Mouse (Mus musculus) B cell, adult 2 months (primary cell): ENCODE measurements around the gene Zc3h6.

Experiments used
- DNase-seq, 2 experiments: peaks; one replicate each; pipeline ENCODE4 v3.0.0; 2022

The Zc3h6 gene

GRCm38 (mm10) chr2:128966641-128967580, at the start of gene Zc3h6:
Gene Zc3h6 (plus strand): TSS chr2:128967402.
- DNase-seq, result peak; percentile 98

- DNase-seq, result no peak
Observed at GRCm38 (mm10) chr2:128924799-128925198, 42.4 kb upstream of the Zc3h6 start.

GRCm38 (mm10) chr2:128928446-128928845, 38.8 kb upstream of the Zc3h6 start:
- no peak for DNase-seq

- DNase-seq, result no peak
Observed at GRCm38 (mm10) chr2:128930704-128931103, 36.5 kb upstream of the Zc3h6 start.

DNA sequence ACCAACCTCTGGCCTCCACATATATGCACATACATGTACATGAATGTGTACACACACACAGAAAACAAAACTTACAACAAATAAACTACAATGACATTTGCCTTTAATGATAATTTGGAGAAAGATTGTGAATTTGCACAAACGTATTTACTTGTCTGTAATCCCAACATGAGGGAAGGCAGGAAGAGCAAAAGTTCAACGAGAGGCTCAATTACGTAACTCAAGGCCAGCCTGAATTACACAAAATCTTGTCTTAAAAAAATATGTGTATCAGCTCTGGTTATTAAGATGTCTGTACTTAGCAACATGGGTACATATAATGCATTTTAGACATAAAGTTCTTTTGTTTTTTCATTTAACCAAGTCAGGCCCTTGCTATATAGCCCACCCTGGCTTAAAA, 30.9 kb upstream of the Zc3h6 start:
- DNase-seq, result no peak

DNA sequence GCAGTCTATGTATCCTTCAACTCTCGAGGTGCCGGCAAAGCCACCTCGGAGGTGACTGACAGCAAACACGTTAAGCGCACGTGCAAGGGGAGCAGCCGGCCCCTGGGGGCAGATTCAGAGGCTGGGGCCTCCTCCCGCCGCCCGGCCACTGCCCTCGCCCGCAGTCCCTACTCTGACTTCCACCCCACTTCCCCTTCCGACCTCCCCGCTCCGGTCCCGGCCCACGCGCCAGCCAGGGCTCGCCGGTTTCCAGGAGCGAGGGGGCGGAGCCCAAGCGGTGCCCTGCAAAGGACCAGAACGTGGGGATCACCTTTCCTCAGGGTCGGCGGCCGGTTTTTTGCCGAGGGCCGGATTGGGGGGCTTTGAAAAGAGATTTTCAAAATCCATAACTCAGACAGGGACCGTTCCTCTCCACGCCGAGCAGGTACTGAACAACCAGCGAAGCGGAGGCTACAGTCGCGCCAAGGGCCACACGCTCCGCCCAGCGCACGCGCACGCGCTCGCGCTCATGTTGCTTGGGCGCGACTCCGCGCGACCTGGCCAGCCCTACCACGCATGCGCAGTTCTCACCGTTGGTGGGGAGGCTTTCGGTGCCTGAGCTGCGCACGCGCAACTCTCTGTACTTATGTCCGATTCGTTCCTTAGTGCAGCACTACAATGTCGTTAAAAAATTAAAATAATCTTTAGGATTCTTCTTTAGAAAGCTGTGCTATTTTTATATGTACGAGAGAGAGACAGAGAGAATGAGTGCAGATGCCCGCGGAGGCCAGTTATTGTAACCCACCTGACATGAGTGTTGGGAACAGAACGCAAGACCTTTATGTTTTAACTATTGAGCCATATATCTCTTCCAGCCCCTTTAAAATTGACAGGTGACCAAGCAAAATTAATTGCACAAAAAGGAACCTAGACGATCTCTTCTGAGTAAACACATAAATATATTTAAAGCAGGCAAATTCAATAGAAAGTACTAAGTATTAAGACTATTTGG, 23.4 kb upstream of the Zc3h6 start, which contains the start of gene Zc3h8:
Gene Zc3h8, minus strand, starts transcription at position 540 of the 991 bp plus-strand sequence.
- DNase-seq, result peak; percentile 96 to 97

DNA sequence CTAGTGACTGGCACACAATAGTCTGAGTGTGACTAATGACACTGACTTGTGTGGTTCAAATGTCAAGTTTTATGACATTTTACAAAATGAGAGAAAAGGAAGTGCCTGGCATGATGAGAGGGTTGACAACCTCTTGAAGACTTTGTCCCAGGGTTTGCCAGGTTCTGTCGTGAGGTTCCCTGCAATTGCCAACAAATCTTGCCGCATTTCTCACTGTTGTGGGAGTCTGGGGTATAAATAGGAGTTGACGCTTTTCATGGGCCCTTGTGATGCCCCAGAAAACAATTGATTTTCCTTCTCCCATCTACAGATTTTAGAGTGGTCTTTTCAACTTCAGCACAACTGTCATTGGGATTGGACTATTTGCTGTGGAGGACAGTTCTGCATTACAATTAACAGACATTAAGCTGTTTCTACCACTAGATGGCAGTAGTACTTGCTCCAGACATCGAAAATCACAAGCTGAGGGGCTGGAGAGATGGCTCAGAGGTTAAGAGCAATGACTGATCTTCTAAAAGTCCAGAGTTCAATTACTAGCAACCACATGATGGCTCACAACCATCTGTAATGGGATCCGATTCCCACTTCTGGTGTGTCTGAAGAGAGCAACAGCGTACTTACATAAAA, 19.1 kb upstream of the Zc3h6 start:
- peak; percentile 44 to 54 for DNase-seq

- no peak for DNase-seq
Observed at GRCm38 (mm10) chr2:128954186-128954585, 13.0 kb upstream of the Zc3h6 start.

- DNase-seq, result no peak
Observed at GRCm38 (mm10) chr2:128965505-128966105, 1.6 kb upstream of the Zc3h6 start.

DNA sequence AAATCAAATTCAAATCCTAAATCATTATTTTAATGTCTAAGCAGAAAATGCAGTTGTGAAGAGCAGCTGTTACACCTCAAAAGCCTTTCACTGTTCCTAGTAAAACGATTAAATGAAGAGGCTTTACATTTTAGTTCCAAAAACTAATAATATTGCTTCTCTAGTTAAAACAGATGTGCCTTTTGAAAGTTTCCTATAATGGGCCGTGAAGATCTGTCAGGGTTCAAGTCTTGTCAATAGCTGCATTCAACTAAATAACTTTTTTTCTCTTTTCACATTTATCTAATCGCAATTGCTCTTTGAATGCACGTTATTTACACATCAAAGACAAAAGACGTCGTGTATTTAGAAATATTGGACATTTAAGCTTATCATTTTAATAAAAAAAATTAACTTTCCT, 966 bp upstream of the Zc3h6 start:
- DNase-seq, result no peak

DNA sequence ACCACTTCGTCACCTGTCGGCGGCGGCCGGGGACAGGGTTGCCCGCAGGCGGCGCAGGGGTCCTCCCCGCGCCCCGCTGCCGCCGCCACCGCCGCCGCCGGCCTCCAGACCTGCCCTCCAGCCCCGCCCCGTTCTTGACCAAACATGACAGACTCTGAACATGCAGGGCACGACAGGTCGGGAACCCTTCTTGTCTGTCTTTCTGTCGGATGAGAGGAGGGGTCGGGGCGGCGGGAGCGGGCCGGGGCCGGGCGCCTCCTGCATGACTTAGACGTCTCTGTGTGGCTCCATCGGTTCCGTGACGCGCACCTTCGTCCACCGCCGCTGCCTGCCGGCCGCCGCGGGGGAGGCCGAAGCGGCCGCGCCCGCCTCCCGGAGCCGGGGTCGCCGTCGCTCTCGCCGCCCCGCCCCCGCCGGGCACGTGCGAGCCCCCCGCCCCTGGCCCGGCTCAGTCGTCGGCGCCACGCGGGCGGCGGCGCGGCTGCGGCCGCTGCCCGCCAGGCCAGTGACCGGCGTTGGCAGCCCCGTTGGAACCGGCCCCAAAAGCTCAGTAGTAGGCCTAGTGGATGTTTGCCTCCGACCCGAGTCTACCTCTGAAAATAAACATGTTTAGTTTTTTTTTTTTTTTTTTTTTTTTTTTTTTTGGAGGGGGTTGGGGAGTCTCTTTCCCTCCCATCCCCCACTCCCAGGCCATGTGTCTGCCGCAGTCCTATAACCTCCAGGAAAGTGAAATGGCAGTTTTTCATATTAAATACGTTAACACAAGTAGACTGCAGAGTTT, 649 bp downstream of the Zc3h6 start, which contains the start of gene Gm10762:
Gene Gm10762, minus strand, starts transcription at position 65 of the 781 bp plus-strand sequence.
- DNase-seq, result peak; percentile 79

GRCm38 (mm10) chr2:128968475-128969083, 1.4 kb downstream of the Zc3h6 start:
- DNase-seq, result no peak

GRCm38 (mm10) chr2:128972301-128972700, 5.1 kb downstream of the Zc3h6 start:
- DNase-seq, result no peak

GRCm38 (mm10) chr2:128975572-128975971, 8.4 kb downstream of the Zc3h6 start:
- DNase-seq, result no peak

GRCm38 (mm10) chr2:128984746-128985145, 17.5 kb downstream of the Zc3h6 start:
- no peak for DNase-seq

DNA sequence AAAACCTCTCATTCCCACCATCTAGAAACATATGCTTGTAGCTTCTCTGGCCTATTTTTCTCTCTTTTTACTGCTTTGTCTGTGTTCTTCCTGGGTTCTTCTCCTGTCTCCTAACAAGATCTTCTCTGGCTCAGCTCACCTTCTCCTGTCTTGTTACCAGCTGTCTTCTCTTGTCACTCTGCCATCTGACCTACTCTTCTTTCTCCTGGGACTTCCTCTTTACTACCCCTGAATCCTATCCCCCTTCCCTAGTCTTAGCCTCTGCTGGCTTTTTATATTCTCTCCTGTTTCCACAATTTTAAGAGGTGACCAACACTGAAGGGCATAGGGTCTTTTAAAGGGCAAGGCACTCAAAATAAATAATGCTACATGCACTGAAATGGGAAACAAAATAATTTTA, 37.7 kb downstream of the Zc3h6 start:
- no peak for DNase-seq

GRCm38 (mm10) chr2:129006194-129006749, 39.1 kb downstream of the Zc3h6 start:
- no peak for DNase-seq

DNA sequence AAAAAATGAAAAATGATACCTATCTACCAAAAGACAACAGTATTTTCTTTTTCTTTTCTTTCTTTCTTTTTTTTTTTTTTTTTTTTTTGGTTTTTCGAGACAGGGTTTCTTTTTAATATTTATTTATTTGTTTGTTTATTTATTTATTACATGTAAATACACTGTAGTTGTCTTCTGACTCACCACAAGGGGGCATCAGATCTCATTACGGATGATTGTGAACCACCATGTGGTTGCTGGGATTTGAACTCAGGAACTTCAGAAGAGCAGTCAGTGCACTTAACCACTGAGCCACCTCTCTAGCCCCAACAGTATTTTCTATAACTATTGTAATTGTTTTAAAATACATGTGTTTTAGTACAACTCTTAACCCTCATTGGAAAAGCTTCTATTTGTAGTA, 41.7 kb downstream of the Zc3h6 start:
- DNase-seq, result peak; percentile 37 to 46

GRCm38 (mm10) chr2:129020106-129020505, 52.9 kb downstream of the Zc3h6 start:
- no peak for DNase-seq

DNA sequence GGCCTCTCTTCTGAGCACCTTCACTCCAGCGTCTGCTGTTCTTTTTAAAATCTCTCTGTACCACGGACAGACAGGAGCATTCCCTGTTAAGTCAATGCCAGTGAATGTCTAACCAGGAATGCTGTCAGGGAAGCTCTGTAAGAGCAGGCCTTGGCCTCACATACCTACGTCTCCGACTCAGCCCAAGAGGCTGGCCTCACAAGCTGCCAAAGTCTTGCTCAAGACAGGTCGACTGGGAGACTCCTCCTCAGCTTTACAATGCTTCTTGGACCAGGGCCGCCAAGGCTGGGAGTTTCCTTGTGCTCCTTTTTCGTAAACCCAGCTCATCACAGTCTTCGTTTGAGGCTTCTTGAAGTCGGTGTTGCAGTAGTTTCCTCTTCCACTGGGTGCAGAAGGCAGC, 57.6 kb downstream of the Zc3h6 start:
- DNase-seq, result no peak

DNA sequence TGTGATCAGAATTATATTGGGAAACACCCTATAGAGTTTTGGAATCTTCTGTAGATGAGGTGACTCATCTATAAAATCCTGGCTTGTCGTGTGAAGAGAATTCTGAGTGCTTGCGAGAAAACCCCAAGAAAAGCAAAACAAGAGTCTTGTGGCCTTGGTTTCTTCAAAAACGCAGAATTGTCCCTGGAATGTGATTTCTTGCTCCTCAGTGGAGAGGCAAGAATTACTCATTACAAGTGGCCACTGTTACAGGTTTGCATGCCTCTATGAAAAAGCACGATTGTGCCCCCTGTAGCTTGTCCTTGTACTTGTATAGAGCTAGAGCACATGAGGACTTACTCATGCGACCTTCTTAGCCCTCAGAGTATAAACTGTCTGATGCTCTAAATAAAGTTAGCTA, 68.2 kb downstream of the Zc3h6 start:
- no peak for DNase-seq
